Mouse (Mus musculus): ENCODE measurements around the gene Ugt1a7c. TPM values are rescaled to one million over a fixed set of nuclear protein-coding genes. Genes with fewer than 3 reads are reported as not detected.

The Ugt1a7c gene
- polyA plus RNA-seq, 1 experiment from 2014 or later = 10.7 TPM

- peaks cover 48% of the 10 kb centered on the region for H3K36me3 ChIP-seq (ENCODE audit: insufficient read depth, low read length)
- no peak for TF ChIP-seq CTCF (IDR thresholded peaks at IDR 0.05; ENCODE audit: low read depth)
- no peaks in the 10 kb centered on the region for H3K9me3 ChIP-seq (replicated peaks; ENCODE audit: low read length)
- 69% methylated on average over 4 of the region's 4 CpGs for WGBS
- ATAC-seq (replicated peaks; ENCODE audit: low FRiP score, low read depth) (peak; percentile 1; the same call in 1 of the 2 replicates), DNase-seq (ENCODE audit: low spot score) (no peak)
- no peak overlapping the region for H3K4me2 ChIP-seq (ENCODE audit: low read length)
- H3K27ac ChIP-seq = peak overlapping the region; percentile 0; the same call in 1 of the 2 replicates
- H3K4me1 ChIP-seq (replicated peaks; ENCODE audit: insufficient read depth, low read length) = peaks cover 14% of the 10 kb centered on the region
- H3K27me3 ChIP-seq (ENCODE audit: insufficient read depth, low read length) = no peaks in the 10 kb centered on the region
- 0 out of 2 replicates have a peak overlapping the region, but pooled peaks have one; percentile 0 for H3K9ac ChIP-seq (ENCODE audit: low read depth, low read length)
- no peak overlapping the region for H3K4me3 ChIP-seq (replicated peaks; ENCODE audit: low read depth, low read length)
These were observed 164.8 kb downstream of the Ugt1a7c start for GRCm38 (mm10) chr1:88259643-88260024.

GRCm38 (mm10) chr1:88260114-88260513 is 165.3 kb downstream of the Ugt1a7c start:
- Histone ChIP-seq H3K9ac (ENCODE audit: low read depth, low read length) (0 out of 2 replicates have a peak overlapping the region, but pooled peaks have one; percentile 1), H3K4me3 (replicated peaks; ENCODE audit: low read depth, low read length) (no peak overlapping the region), H3K9me3 (replicated peaks; ENCODE audit: low read length) (no peaks in the 10 kb centered on the region), H3K27me3 (ENCODE audit: insufficient read depth, low read length) (no peaks in the 10 kb centered on the region), H3K4me2 (ENCODE audit: low read length) (no peak overlapping the region), H3K36me3 (ENCODE audit: insufficient read depth, low read length) (peaks cover 53% of the 10 kb centered on the region), H3K27ac (no peak overlapping the region), H3K4me1 (replicated peaks; ENCODE audit: insufficient read depth, low read length) (peaks cover 14% of the 10 kb centered on the region)
- WGBS = 70% methylated on average over 6 of the region's 6 CpGs
- DNase-seq (ENCODE audit: low spot score) (no peak), ATAC-seq (replicated peaks; ENCODE audit: low FRiP score, low read depth) (0 out of 2 replicates have a peak, but pooled peaks have one; percentile 9)
- no peak for TF ChIP-seq CTCF (IDR thresholded peaks at IDR 0.05; ENCODE audit: low read depth)

- no peak overlapping the region for H3K27ac ChIP-seq
- H3K4me3 ChIP-seq (replicated peaks; ENCODE audit: low read depth, low read length) = no peak overlapping the region
- no peak for ATAC-seq (replicated peaks; ENCODE audit: low FRiP score, low read depth)
- TF ChIP-seq CTCF (IDR thresholded peaks at IDR 0.05; ENCODE audit: low read depth) = no peak
- no peak for DNase-seq (ENCODE audit: low spot score)
- H3K9me3 ChIP-seq (replicated peaks; ENCODE audit: low read length) = no peaks in the 10 kb centered on the region
- no peaks in the 10 kb centered on the region for H3K27me3 ChIP-seq (ENCODE audit: insufficient read depth, low read length)
- no peak overlapping the region for H3K4me2 ChIP-seq (ENCODE audit: low read length)
- 79% methylated on average over 10 of the region's 10 CpGs for WGBS
- peaks cover 14% of the 10 kb centered on the region for H3K4me1 ChIP-seq (replicated peaks; ENCODE audit: insufficient read depth, low read length)
- H3K36me3 ChIP-seq (ENCODE audit: insufficient read depth, low read length) = peaks cover 60% of the 10 kb centered on the region
- 0 out of 2 replicates have a peak overlapping the region, but pooled peaks have one; percentile 1 for H3K9ac ChIP-seq (ENCODE audit: low read depth, low read length)
These were observed 165.9 kb downstream of the Ugt1a7c start for GRCm38 (mm10) chr1:88260604-88261377.

GRCm38 (mm10) chr1:88261706-88262105 is 166.8 kb downstream of the Ugt1a7c start:
- no peaks in the 10 kb centered on the region for H3K9me3 ChIP-seq (replicated peaks; ENCODE audit: low read length)
- no peak for DNase-seq (ENCODE audit: low spot score)
- no peaks in the 10 kb centered on the region for H3K27me3 ChIP-seq (ENCODE audit: insufficient read depth, low read length)
- peaks cover 69% of the 10 kb centered on the region for H3K36me3 ChIP-seq (ENCODE audit: insufficient read depth, low read length)
- peaks cover 14% of the 10 kb centered on the region for H3K4me1 ChIP-seq (replicated peaks; ENCODE audit: insufficient read depth, low read length)
- H3K27ac ChIP-seq = no peak overlapping the region
- no peak overlapping the region for H3K4me2 ChIP-seq (ENCODE audit: low read length)
- no peak overlapping the region for H3K4me3 ChIP-seq (replicated peaks; ENCODE audit: low read depth, low read length)
- no peak for TF ChIP-seq CTCF (IDR thresholded peaks at IDR 0.05; ENCODE audit: low read depth)
- 82% methylated on average over 7 of the region's 7 CpGs for WGBS
- H3K9ac ChIP-seq (ENCODE audit: low read depth, low read length) = no peak overlapping the region
- ATAC-seq (replicated peaks; ENCODE audit: low FRiP score, low read depth) = no peak

- no peak overlapping the region for H3K4me3 ChIP-seq (replicated peaks; ENCODE audit: low read depth, low read length)
- H3K27me3 ChIP-seq (ENCODE audit: insufficient read depth, low read length) = no peaks in the 10 kb centered on the region
- ATAC-seq (replicated peaks; ENCODE audit: low FRiP score, low read depth) = 0 out of 2 replicates have a peak, but pooled peaks have one; percentile 4
- H3K27ac ChIP-seq = no peak overlapping the region
- H3K9ac ChIP-seq (ENCODE audit: low read depth, low read length) = no peak overlapping the region
- H3K36me3 ChIP-seq (ENCODE audit: insufficient read depth, low read length) = peaks cover 74% of the 10 kb centered on the region
- no peak for TF ChIP-seq CTCF (IDR thresholded peaks at IDR 0.05; ENCODE audit: low read depth)
- peak; percentile 84 for DNase-seq (ENCODE audit: low spot score)
- peaks cover 14% of the 10 kb centered on the region for H3K4me1 ChIP-seq (replicated peaks; ENCODE audit: insufficient read depth, low read length)
- whole genome bisulfite sequencing = 46% methylated on average over 4 of the region's 4 CpGs
- H3K4me2 ChIP-seq (ENCODE audit: low read length) = no peak overlapping the region
- no peaks in the 10 kb centered on the region for H3K9me3 ChIP-seq (replicated peaks; ENCODE audit: low read length)
These were observed 167.4 kb downstream of the Ugt1a7c start for GRCm38 (mm10) chr1:88262255-88262654.

DNA sequence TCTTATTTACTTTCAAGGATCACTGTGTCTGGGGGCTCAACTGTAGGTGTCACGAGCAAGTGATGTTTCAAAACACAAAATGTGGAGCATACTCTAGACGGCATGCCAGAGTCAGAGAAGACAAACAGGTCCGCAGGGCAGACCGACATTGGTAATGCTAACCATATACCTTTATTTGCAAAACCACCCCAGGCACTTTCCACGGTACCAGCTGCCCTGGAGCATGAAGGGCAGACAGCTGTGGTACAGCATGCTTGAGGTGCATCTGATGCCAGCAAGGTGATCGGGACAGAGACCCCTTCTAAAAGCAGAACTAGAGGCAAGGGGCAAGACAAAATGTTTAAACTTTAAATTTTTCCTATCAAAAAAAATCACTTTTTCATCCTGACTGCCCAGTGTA is 168.1 kb downstream of the Ugt1a7c start:
- H3K4me1 ChIP-seq (replicated peaks; ENCODE audit: insufficient read depth, low read length) = peaks cover 14% of the 10 kb centered on the region
- H3K27ac ChIP-seq = no peak overlapping the region
- H3K9me3 ChIP-seq (replicated peaks; ENCODE audit: low read length) = no peaks in the 10 kb centered on the region
- no peak overlapping the region for H3K4me2 ChIP-seq (ENCODE audit: low read length)
- no peak overlapping the region for H3K4me3 ChIP-seq (replicated peaks; ENCODE audit: low read depth, low read length)
- peaks cover 81% of the 10 kb centered on the region for H3K36me3 ChIP-seq (ENCODE audit: insufficient read depth, low read length)
- H3K9ac ChIP-seq (ENCODE audit: low read depth, low read length) = no peak overlapping the region
- no peak for TF ChIP-seq CTCF (IDR thresholded peaks at IDR 0.05; ENCODE audit: low read depth)
- DNase-seq (ENCODE audit: low spot score) = no peak
- 73% methylated on average over 6 of the region's 6 CpGs for WGBS
- ATAC-seq (replicated peaks; ENCODE audit: low FRiP score, low read depth) = no peak
- H3K27me3 ChIP-seq (ENCODE audit: insufficient read depth, low read length) = no peaks in the 10 kb centered on the region

Data from kidney, postnatal 0 days (tissue).